Mouse (Mus musculus): ENCODE measurements around the gene Fnip1.
A peak's percentile ranks its signal among the peaks of the same experiment; 100 is the strongest.

Fnip1 gene

GRCm38 (mm10) chr11:54562761-54563160 is 124.8 kb downstream of the Fnip1 start:
- DNase-seq: peak; percentile 9 to 29
